Mouse (Mus musculus): ENCODE results near the gene Ppp2r5c.

The Ppp2r5c gene

GRCm38 (mm10) chr12:110488031-110488430, 41.1 kb downstream of the Ppp2r5c start:
- DNase-seq (ENCODE audit: extremely low spot score, low spot score) = no peak

- DNase-seq (ENCODE audit: extremely low spot score, low spot score) = no peak
Measured at GRCm38 (mm10) chr12:110489946-110490701, 43.2 kb downstream of the Ppp2r5c start.

- no peak for DNase-seq (ENCODE audit: extremely low spot score, low spot score)
Measured at GRCm38 (mm10) chr12:110492436-110492835, 45.5 kb downstream of the Ppp2r5c start.

GRCm38 (mm10) chr12:110493597-110494369, 46.9 kb downstream of the Ppp2r5c start:
- DNase-seq (ENCODE audit: extremely low spot score, low spot score) = no peak

- DNase-seq (ENCODE audit: extremely low spot score, low spot score) = no peak
Measured at GRCm38 (mm10) chr12:110494846-110495245, 47.9 kb downstream of the Ppp2r5c start.

GRCm38 (mm10) chr12:110495260-110495659, 48.3 kb downstream of the Ppp2r5c start:
- no peak for DNase-seq (ENCODE audit: extremely low spot score, low spot score)

- DNase-seq (ENCODE audit: extremely low spot score, low spot score) = no peak
Measured at GRCm38 (mm10) chr12:110496016-110496415, 49.1 kb downstream of the Ppp2r5c start.

GRCm38 (mm10) chr12:110497013-110497412, 50.1 kb downstream of the Ppp2r5c start:
- DNase-seq (ENCODE audit: extremely low spot score, low spot score) = no peak

- DNase-seq (ENCODE audit: extremely low spot score, low spot score) = no peak
Measured at GRCm38 (mm10) chr12:110497485-110497884, 50.6 kb downstream of the Ppp2r5c start.

GRCm38 (mm10) chr12:110498283-110499224, 51.6 kb downstream of the Ppp2r5c start:
- DNase-seq (ENCODE audit: extremely low spot score, low spot score) = no peak

- no peak for DNase-seq (ENCODE audit: extremely low spot score, low spot score)
Measured at GRCm38 (mm10) chr12:110499225-110499992, 52.5 kb downstream of the Ppp2r5c start.

GRCm38 (mm10) chr12:110500095-110500494, 53.2 kb downstream of the Ppp2r5c start:
- DNase-seq (ENCODE audit: extremely low spot score, low spot score) = no peak

GRCm38 (mm10) chr12:110503406-110504144, 56.7 kb downstream of the Ppp2r5c start:
- DNase-seq (ENCODE audit: extremely low spot score, low spot score) = no peak

- no peak for DNase-seq (ENCODE audit: extremely low spot score, low spot score)
Measured at GRCm38 (mm10) chr12:110504145-110504490, 57.2 kb downstream of the Ppp2r5c start.

GRCm38 (mm10) chr12:110504793-110505192, 57.9 kb downstream of the Ppp2r5c start:
- no peak for DNase-seq (ENCODE audit: extremely low spot score, low spot score)

- no peak for DNase-seq (ENCODE audit: extremely low spot score, low spot score)
Measured at GRCm38 (mm10) chr12:110506046-110506445, 59.1 kb downstream of the Ppp2r5c start.

GRCm38 (mm10) chr12:110507714-110508297, 60.9 kb downstream of the Ppp2r5c start:
- no peak for DNase-seq (ENCODE audit: extremely low spot score, low spot score)

GRCm38 (mm10) chr12:110508680-110509079, 61.8 kb downstream of the Ppp2r5c start:
- no peak for DNase-seq (ENCODE audit: extremely low spot score, low spot score)

- DNase-seq (ENCODE audit: extremely low spot score, low spot score) = no peak
Measured at GRCm38 (mm10) chr12:110510171-110510871, 63.4 kb downstream of the Ppp2r5c start.

Data from neural tube, embryonic 10.5 days (tissue).